Comparison of ENCODE assay signal across 9 mouse cellular contexts in genomic region chr6:57570170-57570974, GRCm38 (mm10). TPM values are rescaled to one million over a fixed set of nuclear protein-coding genes. Genes with fewer than 3 reads are reported as not detected.
DNase-seq lines count a peak whose midpoint lies in the region; ATAC-seq and TF ChIP-seq lines count a peak whose summit lies in the region.
"Had no signal": no experiment of that assay in that cellular context is flagged by ENCODE, and none has a peak within 500 bp of the region (broad histone marks: within the 10 kb centered on the region; RNA-seq: fewer than 3 reads in every experiment).

No protein-coding gene starts in this region.

- no peaks in the 10 kb centered on the region for H3K4me1 ChIP-seq in cerebellum, adult 2 months (ENCODE audit: control insufficient read depth, insufficient read depth, low read length)
- H3K4me1 ChIP-seq in forebrain, postnatal 0 days (ENCODE audit: insufficient read depth): no peaks in the 10 kb centered on the region
- no peaks in the 10 kb centered on the region for H3K4me1 ChIP-seq in lung, postnatal 0 days (ENCODE audit: insufficient read depth, low read depth, low read length)
- H3K4me1 ChIP-seq: limb, embryonic 15.5 days had no signal

- no peak overlapping the region for H3K4me3 ChIP-seq in cerebellum, adult 2 months (replicated peaks; ENCODE audit: insufficient read depth, low read depth, low read length)
- H3K4me3 ChIP-seq in forebrain, postnatal 0 days (ENCODE audit: low read depth, low read length): no peak overlapping the region
- H3K4me3 ChIP-seq in lung, postnatal 0 days (ENCODE audit: low read depth, low read length): no peak overlapping the region
- H3K4me3 ChIP-seq: limb, embryonic 15.5 days had no signal

- 0 out of 2 replicates have a peak, but pooled peaks have one; percentile 10 for TF ChIP-seq CTCF in cerebellum, adult 2 months (IDR thresholded peaks at IDR 0.05; ENCODE audit: borderline replicate concordance, insufficient read depth, low read depth, low read length)
- peak; percentile 73 for TF ChIP-seq CTCF in forebrain, postnatal 0 days (IDR thresholded peaks at IDR 0.05; ENCODE audit: low read depth)
- TF ChIP-seq CTCF in lung, postnatal 0 days (IDR thresholded peaks at IDR 0.05): peak; percentile 79

- no peaks in the 10 kb centered on the region for H3K9me3 ChIP-seq in forebrain, postnatal 0 days (ENCODE audit: low read length)
- H3K9me3 ChIP-seq in lung, postnatal 0 days (ENCODE audit: low read length): no peaks in the 10 kb centered on the region
- H3K9me3 ChIP-seq: limb, embryonic 15.5 days had no signal

- 10% methylated on average over 6 of the region's 6 CpGs for WGBS in cerebellum, adult 2 months
- 11% methylated on average over 6 of the region's 6 CpGs for WGBS in forebrain, postnatal 0 days
- WGBS in lung, postnatal 0 days: 11% methylated on average over 6 of the region's 6 CpGs

- no peaks in the 10 kb centered on the region for H3K36me3 ChIP-seq in forebrain, postnatal 0 days (ENCODE audit: insufficient read depth)
- no peaks in the 10 kb centered on the region for H3K36me3 ChIP-seq in lung, postnatal 0 days (ENCODE audit: insufficient read depth, low read length)
- H3K36me3 ChIP-seq: limb, embryonic 15.5 days had no signal

- DNase-seq in frontal cortex, adult 2 months (ENCODE audit: extremely low spot score in 1 of 2, low spot score in 1 of 2): peak; percentile 44 to 88
- no peak for DNase-seq in frontal cortex, postnatal 25 days (ENCODE audit: low spot score in 2 of 2)
- DNase-seq in cerebellum, adult 2 months: peak; percentile 15 to 36
- peak; percentile 84 for DNase-seq in forebrain, postnatal 0 days
- peak; percentile 62 for DNase-seq in kidney, postnatal 10 days
- DNase-seq in lung, postnatal 0 days (ENCODE audit: low spot score): peak; percentile 82
- peak; percentile 76 for DNase-seq in retina, postnatal 1 day

- no peak overlapping the region for H3K4me2 ChIP-seq in forebrain, postnatal 0 days (ENCODE audit: low read depth)
- H3K4me2 ChIP-seq in lung, postnatal 0 days (replicated peaks; ENCODE audit: low read depth, low read length): no peak overlapping the region
- H3K4me2 ChIP-seq: limb, embryonic 15.5 days had no signal

- TF ChIP-seq EP300 in lung, postnatal 0 days (IDR thresholded peaks at IDR 0.05): no peak

- H3K9ac ChIP-seq in forebrain, postnatal 0 days: no peak overlapping the region
- no peak overlapping the region for H3K9ac ChIP-seq in lung, postnatal 0 days (replicated peaks; ENCODE audit: low read depth)
- H3K9ac ChIP-seq: limb, embryonic 15.5 days had no signal

- ATAC-seq in CD4-positive, CD25-positive, alpha-beta regulatory T cell, adult 4 months: peak; percentile 95
- ATAC-seq in forebrain, postnatal 0 days: peak; percentile 80
- ATAC-seq in lung, postnatal 0 days: no peak

- H3K27ac ChIP-seq in cerebellum, adult 2 months (ENCODE audit: insufficient read depth, low read length): no peak overlapping the region
- no peak overlapping the region for H3K27ac ChIP-seq in forebrain, postnatal 0 days (ENCODE audit: low read depth, low read length)
- H3K27ac ChIP-seq in lung, postnatal 0 days (ENCODE audit: low read length): no peak overlapping the region
- H3K27ac ChIP-seq: limb, embryonic 15.5 days had no signal

- H3K27me3 ChIP-seq in cerebellum, adult 2 months (ENCODE audit: control insufficient read depth, insufficient read depth, low read length): no peaks in the 10 kb centered on the region
- H3K27me3 ChIP-seq in forebrain, postnatal 0 days (ENCODE audit: insufficient read depth, low read length): no peaks in the 10 kb centered on the region
- no peaks in the 10 kb centered on the region for H3K27me3 ChIP-seq in lung, postnatal 0 days (replicated peaks; ENCODE audit: insufficient read depth, low read length)
- H3K27me3 ChIP-seq: limb, embryonic 15.5 days had no signal

- no peak for TF ChIP-seq POLR2A in cerebellum, adult 2 months (IDR thresholded peaks at IDR 0.05; ENCODE audit: borderline replicate concordance, insufficient read depth, low read length)

RNA-seq across cellular contexts. Expression of gene Herc6, which starts 10.4 kb away (rescaled TPM):
- 6.8 and 8.1 TPM in 2 replicates for polyA plus RNA-seq in frontal cortex, adult 2 months (2012; rRNA removed)
- 10 to 100 TPM; 30.8 to 34.1 TPM for polyA plus RNA-seq in CD4-positive, CD25-positive, alpha-beta regulatory T cell, adult 4 months (2017; shearing (Covaris generic))
- polyA plus RNA-seq in cerebellum, adult 2 months (2012; rRNA removed): 1.5 and 1.6 TPM in 2 replicates
- total RNA-seq in forebrain, postnatal 0 days (2014; rRNA removed): 1.8 and 2.2 TPM in 2 replicates
- 0.73 and 1.1 TPM in 2 replicates for polyA plus RNA-seq in forebrain, postnatal 0 days (2015; fragmentation: Nextera tagmentation; extraction: Ambion mirVana)
- 3.5 and 4.1 TPM in 2 replicates for polyA plus RNA-seq in lung, postnatal 0 days (2015; fragmentation: Nextera tagmentation; extraction: Ambion mirVana)

RNA-seq across cellular contexts. Expression of gene Ppm1k, which starts 35.1 kb away (rescaled TPM):
- 32.9 and 35.2 TPM in 2 replicates for polyA plus RNA-seq in frontal cortex, adult 2 months (2012; rRNA removed)
- polyA plus RNA-seq in CD4-positive, CD25-positive, alpha-beta regulatory T cell, adult 4 months (2017; shearing (Covaris generic)): 10 to 100 TPM; 22.8 to 27.0 TPM
- 20.7 and 21.8 TPM in 2 replicates for polyA plus RNA-seq in cerebellum, adult 2 months (2012; rRNA removed)
- total RNA-seq in forebrain, postnatal 0 days (2014; rRNA removed): 13.6 and 15.8 TPM in 2 replicates
- polyA plus RNA-seq in forebrain, postnatal 0 days (2015; fragmentation: Nextera tagmentation; extraction: Ambion mirVana): 3.3 and 5.7 TPM in 2 replicates
- 5.5 and 6.6 TPM in 2 replicates for polyA plus RNA-seq in lung, postnatal 0 days (2015; fragmentation: Nextera tagmentation; extraction: Ambion mirVana)

Comparison
In these comparisons a context has a peak if more than half of its experiments do, and no peak if none do; other contexts are left out.
1. DNase-seq: peak in frontal cortex, adult 2 months (2 of 2), cerebellum, adult 2 months (2 of 2), forebrain, postnatal 0 days (single experiment), kidney, postnatal 10 days (single experiment), lung, postnatal 0 days (single experiment) and retina, postnatal 1 day (single experiment); none in frontal cortex, postnatal 25 days (0 of 2).
2. CTCF ChIP-seq: peak in every context shown above with its lines; median percentile 79 in lung, postnatal 0 days; 73 in forebrain, postnatal 0 days; 10 in cerebellum, adult 2 months.